Mouse (Mus musculus) right cerebral cortex, postnatal 4 days (tissue): Measurements from ENCODE around the gene Nudt21.

ENCODE experiments used
- DNase-seq: peaks from one replicate; pipeline ENCODE4 v3.0.0-alpha.2; 2022

Gene Nudt21

GRCm38 (mm10) chr8:93998961-93999360 is 37.9 kb downstream of the Nudt21 start:
- no peak for DNase-seq

- DNase-seq, result no peak
These were observed 47.1 kb downstream of the Nudt21 start for GRCm38 (mm10) chr8:93989739-93990138.

DNA sequence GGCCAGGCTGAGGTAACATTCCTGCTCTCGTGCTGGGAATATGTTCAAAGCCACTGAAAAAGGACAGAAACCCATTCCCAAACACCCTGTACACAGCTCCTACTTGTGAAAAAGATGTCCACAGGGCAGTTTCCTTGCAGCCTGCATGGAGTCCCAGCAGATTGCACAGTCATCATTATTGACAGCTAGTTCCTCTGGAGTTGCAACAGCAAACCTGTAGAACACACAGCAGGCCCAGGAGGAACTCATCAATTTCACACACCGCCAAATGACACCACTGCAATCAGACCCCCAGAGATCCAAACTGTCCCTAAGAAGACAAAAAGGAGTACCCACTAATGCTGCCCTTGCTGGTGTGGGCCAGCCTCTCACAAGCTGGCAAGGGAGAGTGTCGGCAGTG is 52.1 kb downstream of the Nudt21 start:
- DNase-seq, result no peak

GRCm38 (mm10) chr8:93983827-93984226 is 53.0 kb downstream of the Nudt21 start:
- no peak for DNase-seq

GRCm38 (mm10) chr8:93981679-93982215 is 55.1 kb downstream of the Nudt21 start:
- no peak for DNase-seq

DNA sequence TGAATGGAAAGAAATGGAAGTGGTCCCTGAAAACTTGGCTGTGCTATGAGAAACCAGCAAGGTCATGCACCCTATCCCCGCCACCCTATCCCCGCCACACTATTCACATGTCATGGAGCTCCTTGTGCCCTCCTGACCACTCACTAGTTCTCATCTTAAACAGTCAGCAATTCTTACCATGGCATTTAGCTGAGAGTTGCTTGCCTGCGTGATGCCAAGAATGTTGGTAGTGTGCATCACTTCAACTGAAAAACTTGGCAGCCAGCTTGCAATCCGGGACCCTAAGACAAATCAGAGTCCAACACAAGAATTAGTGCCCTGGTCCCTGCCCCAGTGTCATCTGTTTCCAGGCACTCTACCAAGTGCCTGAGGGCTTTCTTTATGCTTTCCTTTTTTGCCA is 56.7 kb downstream of the Nudt21 start:
- no peak for DNase-seq

DNA sequence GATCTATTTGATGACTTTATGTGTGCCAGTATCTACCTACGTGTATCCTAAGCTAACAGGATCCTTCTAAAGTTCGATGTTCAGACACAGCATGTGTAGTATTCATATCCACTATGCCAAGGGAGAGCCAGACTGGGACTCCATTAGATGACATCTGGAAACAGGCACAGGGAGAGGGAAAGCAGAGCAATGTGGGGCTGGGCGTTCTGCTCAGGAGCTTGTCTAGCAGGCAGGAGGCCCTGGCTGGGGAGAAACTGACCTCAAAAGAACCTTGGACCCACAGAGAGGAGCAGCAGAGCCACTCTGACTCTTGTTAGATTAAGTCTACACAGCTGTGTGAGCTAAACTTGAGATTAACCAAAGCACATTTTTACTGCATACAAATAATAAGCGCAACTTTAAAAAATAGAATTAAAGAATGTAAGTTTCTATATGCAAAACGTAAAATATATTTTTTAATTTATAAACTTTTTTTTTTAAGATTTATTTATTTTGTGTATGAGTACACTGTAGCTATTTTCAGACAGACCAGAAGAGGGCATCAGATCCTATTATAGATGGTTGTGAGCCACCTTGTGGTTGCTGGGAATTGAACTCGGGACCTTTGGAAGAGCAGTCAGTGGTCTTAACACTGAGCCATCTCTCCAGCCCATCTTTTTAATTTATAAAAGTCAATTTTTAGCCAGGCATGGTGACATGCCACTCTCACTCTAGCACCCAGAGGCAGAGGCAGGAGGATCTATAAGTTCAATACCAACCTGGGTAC is 60.2 kb downstream of the Nudt21 start:
- no peak for DNase-seq

- DNase-seq, result no peak
These were observed 61.5 kb downstream of the Nudt21 start for GRCm38 (mm10) chr8:93975358-93975757.

DNA sequence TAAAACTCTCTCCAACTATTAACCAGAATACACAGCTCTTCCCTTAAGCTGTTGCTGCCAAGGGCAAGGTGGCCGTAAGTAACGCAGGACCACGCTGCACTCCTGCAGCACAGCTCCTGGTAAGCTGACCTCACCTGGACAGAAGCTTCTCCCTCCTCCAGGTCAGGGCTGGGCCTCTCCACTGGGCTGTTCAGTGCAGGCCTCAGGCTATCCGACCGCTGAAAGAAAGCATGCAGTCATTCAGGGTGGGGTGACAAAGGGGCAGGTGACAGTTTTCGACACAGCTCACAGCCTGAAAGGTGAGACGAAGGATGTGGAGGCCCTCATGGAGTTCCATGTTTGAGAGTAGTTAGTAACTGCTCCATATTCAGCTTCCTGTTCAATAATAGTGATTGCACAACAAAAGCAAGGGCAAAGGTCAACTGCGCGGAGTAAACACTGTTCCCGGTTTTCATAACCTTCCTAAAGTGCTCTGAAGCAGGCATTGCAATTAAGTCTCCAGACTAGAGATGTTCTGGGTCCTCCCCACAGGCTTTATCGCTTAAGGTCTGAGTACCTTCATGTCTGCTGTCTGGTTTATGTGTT is 62.1 kb downstream of the Nudt21 start:
- no peak for DNase-seq

DNA sequence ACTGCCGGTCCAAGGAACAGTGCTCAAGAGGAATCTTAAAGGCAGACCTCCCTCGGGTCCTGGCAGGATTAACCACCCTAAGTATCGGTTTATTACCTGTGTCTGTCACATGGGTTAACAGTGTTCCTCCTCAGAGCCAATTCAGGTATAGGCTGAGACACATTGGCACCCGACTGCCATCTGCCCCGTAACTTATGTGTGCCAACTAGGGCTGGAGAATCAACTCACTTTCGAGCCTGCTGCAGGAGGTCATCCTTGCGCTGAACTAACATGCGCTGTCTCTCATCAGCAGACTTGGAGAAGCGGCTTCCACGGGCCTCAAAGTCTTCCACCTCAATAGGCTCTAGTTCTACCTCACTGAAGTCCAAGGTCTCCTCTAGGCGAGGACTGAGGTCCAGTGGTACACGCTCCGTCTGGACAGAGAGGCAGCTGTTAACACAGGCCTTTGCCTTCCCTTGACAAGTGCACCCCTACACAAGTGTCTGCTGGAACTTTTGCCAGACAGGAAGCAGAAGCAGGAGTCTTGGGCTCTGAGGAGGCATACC is 62.9 kb downstream of the Nudt21 start:
- no peak for DNase-seq

GRCm38 (mm10) chr8:93972971-93973734 is 63.7 kb downstream of the Nudt21 start:
- no peak for DNase-seq

DNA sequence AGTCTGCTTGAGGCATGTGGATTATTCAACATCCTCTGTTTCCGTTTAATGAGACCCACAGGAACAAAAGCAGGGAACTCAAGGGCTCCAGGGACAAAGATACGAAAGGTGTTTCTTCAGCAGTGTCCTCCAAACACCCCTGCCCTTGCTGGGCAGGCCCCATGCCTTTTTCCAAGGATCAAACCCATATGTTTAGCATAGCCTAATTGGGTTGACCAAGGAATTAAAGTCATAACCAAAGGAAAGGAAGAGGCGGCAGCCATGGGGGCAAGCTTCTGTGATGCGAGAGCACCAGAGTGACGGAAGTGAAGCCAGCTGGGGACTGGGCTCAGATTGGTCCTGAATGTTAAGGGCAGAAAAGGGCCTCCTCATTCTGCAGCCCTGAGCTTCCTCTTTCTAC is 64.6 kb downstream of the Nudt21 start:
- no peak for DNase-seq

GRCm38 (mm10) chr8:93971451-93971850 is 65.4 kb downstream of the Nudt21 start:
- DNase-seq, result no peak

DNA sequence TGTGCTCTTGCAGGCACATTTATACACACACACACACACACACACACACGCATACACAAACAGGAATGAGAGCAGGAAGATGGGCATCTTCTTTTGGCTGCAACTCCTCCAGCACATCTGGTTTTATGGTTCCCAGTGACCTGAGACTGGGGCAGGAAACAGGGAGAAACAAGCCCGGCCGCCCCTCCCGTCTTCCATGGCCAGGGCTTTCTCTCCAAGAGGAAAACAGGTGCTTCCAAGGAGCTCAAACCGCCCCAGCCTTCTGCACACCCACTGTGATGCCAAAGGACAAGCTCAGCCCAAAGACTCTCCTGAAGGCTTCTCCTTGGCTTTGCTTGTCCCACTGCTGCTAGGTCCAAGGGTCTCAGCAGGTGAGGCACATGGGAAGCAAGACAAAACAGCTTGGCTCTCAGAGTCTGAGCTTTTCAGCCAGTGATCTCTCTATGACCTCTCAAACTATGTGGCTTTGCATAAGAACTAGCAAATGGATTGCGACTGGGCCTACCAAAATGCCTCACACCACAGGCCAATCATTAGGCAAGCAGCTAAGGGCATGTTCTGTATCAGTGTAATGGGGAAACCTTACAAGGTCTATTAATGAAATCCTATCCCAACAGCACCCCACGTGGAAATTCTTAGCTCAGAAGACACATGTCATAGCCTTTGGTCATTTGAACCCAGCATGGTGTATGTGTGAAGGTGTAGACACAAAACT is 67.0 kb downstream of the Nudt21 start:
- no peak for DNase-seq

DNA sequence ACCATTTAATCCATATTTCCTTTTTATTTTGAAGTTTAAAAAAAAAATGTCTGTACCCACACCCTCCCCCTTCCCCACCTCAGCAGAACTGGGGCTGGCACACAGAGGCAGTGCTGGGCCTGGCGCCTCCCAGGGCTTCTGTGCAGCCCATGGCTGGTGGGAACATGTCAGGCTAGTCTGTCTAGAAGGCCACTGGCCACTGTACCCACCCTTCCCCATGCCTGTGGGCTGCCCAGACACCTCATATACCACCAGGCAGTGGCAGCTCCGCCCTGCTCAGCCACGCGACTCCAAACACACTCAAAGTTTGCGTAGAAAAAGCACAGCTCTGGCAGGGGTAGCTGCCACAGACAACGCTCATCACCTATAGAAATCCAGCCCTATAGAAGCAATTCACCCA is 68.5 kb downstream of the Nudt21 start:
- no peak for DNase-seq
